Comparison of ENCODE assay signal across 11 mouse cellular contexts in the genomic region with DNA sequence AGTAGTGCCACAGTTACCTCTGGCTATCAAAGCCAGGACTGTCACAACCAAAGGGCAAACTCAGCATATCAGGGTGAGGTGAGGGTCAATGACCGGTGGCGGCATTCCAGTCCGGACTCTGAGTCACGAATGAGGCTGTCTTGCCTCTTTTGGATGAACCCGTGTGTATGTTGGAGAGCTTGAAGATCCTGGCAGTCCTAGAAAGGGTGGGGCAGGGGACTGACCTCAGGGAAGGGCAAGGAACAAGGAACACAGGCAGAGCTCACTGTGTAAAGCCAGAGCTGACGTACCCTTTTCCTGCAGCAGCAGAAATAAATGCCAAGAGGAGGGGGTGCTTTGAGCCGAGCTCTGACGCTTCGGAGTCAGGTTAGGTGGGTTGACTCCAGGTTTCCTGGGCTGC. TPM values are rescaled to one million over a fixed set of nuclear protein-coding genes. Genes with fewer than 3 reads are reported as not detected.
A peak's percentile ranks its signal among the peaks of the same experiment; 100 is the strongest.
DNase-seq lines count a peak whose midpoint lies in the region; ATAC-seq and TF ChIP-seq lines count a peak whose summit lies in the region.
"Had no signal": no experiment of that assay in that cellular context is flagged by ENCODE, and none has a peak within 500 bp of the region (broad histone marks: within the 10 kb centered on the region; RNA-seq: fewer than 3 reads in every experiment).

No protein-coding gene starts in this region.

- H3K4me1 ChIP-seq in heart, adult 2 months (ENCODE audit: control insufficient read depth, insufficient read depth, low read length): peaks cover 8% of the 10 kb centered on the region
- H3K4me1 ChIP-seq in heart, embryonic 11.5 days (ENCODE audit: control insufficient read depth, insufficient read depth, low read length): 0 out of 2 replicates have a peak, but pooled peaks cover 2% of the 10 kb centered on the region

- no peaks in the 10 kb centered on the region for H3K9me3 ChIP-seq in heart, embryonic 11.5 days (replicated peaks; ENCODE audit: control insufficient read depth, low read length)
- H3K9me3 ChIP-seq: liver, embryonic 13.5 days had no signal

- no peak overlapping the region for H3K9ac ChIP-seq in heart, adult 2 months (ENCODE audit: low read depth, low read length)
- H3K9ac ChIP-seq in heart, embryonic 11.5 days (ENCODE audit: low read depth, low read length): no peak overlapping the region
- H3K9ac ChIP-seq: liver, embryonic 13.5 days had no signal

- intact Hi-C loops in heart, adult 2 months (cut with DNase I): no loop called here
- intact Hi-C loops in heart, postnatal 36 days (cut with DNase I): no loop called here

- 56% methylated on average over 9 of the region's 9 CpGs for WGBS in heart, adult 2 months
- WGBS in heart, embryonic 11.5 days (ENCODE audit: insufficient replicate concordance): 63% methylated on average over 9 of the region's 9 CpGs

- peak; percentile 49 to 68 for DNase-seq in heart, adult 2 months
- DNase-seq in adrenal gland, adult 2 months: peak; percentile 91
- peak; percentile 39 to 59 for DNase-seq in heart, postnatal 36 days
- DNase-seq in lung, postnatal 25 days (ENCODE audit: low spot score): peak; percentile 58
- no peak for DNase-seq in left cerebral cortex, adult 11 months (ENCODE audit: low spot score)
- DNase-seq in frontal cortex, postnatal 36 days (ENCODE audit: low spot score in 2 of 2): no peak
- DNase-seq in right cerebral cortex, adult 2 months (ENCODE audit: low spot score in 2 of 2): no peak
- DNase-seq: cerebellum, postnatal 25 days; liver, embryonic 13.5 days; right cerebral cortex, postnatal 25 days had no signal

- TF ChIP-seq POLR2A in heart, adult 2 months (IDR thresholded peaks at IDR 0.05; ENCODE audit: insufficient read depth, low read depth, low read length): no peak

- no peak for ATAC-seq in heart, embryonic 11.5 days (replicated peaks; ENCODE audit: insufficient number of reproducible peaks, low FRiP score, low TSS enrichment)

- no peaks in the 10 kb centered on the region for H3K36me3 ChIP-seq in heart, adult 2 months (ENCODE audit: control insufficient read depth, insufficient read depth, low read length)
- no peaks in the 10 kb centered on the region for H3K36me3 ChIP-seq in heart, embryonic 11.5 days (ENCODE audit: control insufficient read depth, insufficient read depth, low read length)
- H3K36me3 ChIP-seq: liver, embryonic 13.5 days had no signal

- no peak for TF ChIP-seq EP300 in heart, adult 2 months (IDR thresholded peaks at IDR 0.05; ENCODE audit: insufficient read depth, low read depth, low read length)

- no peak for TF ChIP-seq CTCF in heart, adult 2 months (IDR thresholded peaks at IDR 0.05)

- H3K27ac ChIP-seq in heart, adult 2 months: no peak overlapping the region
- no peak overlapping the region for H3K27ac ChIP-seq in heart, embryonic 11.5 days (ENCODE audit: low read depth, low read length)
- H3K27ac ChIP-seq: liver, embryonic 13.5 days had no signal

- no peaks in the 10 kb centered on the region for H3K27me3 ChIP-seq in heart, adult 2 months (ENCODE audit: control insufficient read depth, insufficient read depth, low read length)
- 0 out of 2 replicates have a peak, but pooled peaks cover 2% of the 10 kb centered on the region for H3K27me3 ChIP-seq in heart, embryonic 11.5 days (ENCODE audit: control insufficient read depth, insufficient read depth, low read length)
- H3K27me3 ChIP-seq: liver, embryonic 13.5 days had no signal

- H3K4me3 ChIP-seq in heart, adult 2 months: no peak overlapping the region
- H3K4me3 ChIP-seq in heart, embryonic 11.5 days (ENCODE audit: low read depth, low read length): no peak overlapping the region
- H3K4me3 ChIP-seq: liver, embryonic 13.5 days had no signal

- H3K4me2 ChIP-seq in heart, embryonic 11.5 days: no peak overlapping the region
- H3K4me2 ChIP-seq: liver, embryonic 13.5 days had no signal

- H3K79me2 ChIP-seq in heart, adult 2 months (replicated peaks; ENCODE audit: control insufficient read depth, insufficient read depth, low read length): no peaks in the 10 kb centered on the region

RNA-seq across cellular contexts. Expression of a gene that starts 40.4 kb away (rescaled TPM):
- 10 to 100 TPM in 1 of 2 experiments, 1 to 10 TPM in 1; 9.3 to 10.7 TPM for total RNA-seq in heart, adult 2 months (2021)
- polyA plus RNA-seq in heart, adult 2 months (2012; rRNA removed): 5.5 and 7.0 TPM in 2 replicates
- 16.9 and 32.0 TPM in 2 replicates for polyA plus RNA-seq in heart, embryonic 11.5 days (2014; fragmentation: Nextera tagmentation; extraction: Ambion mirVana)
- 10 to 100 TPM; 20.6 to 25.6 TPM for total RNA-seq in adrenal gland, adult 2 months (2021)
- 6.3 TPM in 2 replicates for polyA plus RNA-seq in adrenal gland, adult 2 months (2012; rRNA removed)
- total RNA-seq in heart, postnatal 36 days (2021): 10 to 100 TPM; 12.3 to 12.7 TPM

Comparison
In these comparisons a context has a peak if more than half of its experiments do, and no peak if none do; other contexts are left out.
1. DNase-seq: peak in heart, adult 2 months (2 of 2), adrenal gland, adult 2 months (single experiment), heart, postnatal 36 days (2 of 2) and lung, postnatal 25 days (single experiment); none in left cerebral cortex, adult 11 months (single experiment), frontal cortex, postnatal 36 days (0 of 2) and right cerebral cortex, adult 2 months (0 of 2).